Mouse (Mus musculus): ENCODE data around the gene Gm10447. TPM values are rescaled to one million over a fixed set of nuclear protein-coding genes. Genes with fewer than 3 reads are reported as not detected.

Gm10447 gene
- polyA plus RNA-seq, 1 experiment, result not detected

DNA sequence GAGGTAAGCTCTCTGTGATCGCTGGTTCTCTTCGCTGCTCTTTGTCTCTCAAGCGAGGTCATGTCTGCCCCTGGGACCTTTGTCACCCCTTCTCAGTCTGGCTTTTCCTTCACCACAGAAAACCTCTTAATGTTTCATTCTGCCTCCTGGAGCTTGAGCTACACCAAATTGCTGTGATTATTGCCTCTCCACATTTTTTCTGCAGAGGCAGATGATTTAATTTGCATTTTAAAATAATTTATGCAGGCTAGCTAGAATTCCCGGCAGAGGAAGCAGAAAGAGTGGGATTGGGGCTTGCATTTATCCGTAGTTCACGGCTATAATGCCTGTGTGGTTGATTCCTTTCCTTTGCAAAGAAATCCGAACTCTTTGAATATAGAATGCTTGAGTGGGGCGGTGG lies 18.7 kb upstream of the Gm10447 start:
- Histone ChIP-seq H3K4me3 (ENCODE audit: insufficient read depth, poor library complexity, severe bottlenecking) (no peak overlapping the region), H3K36me3 (ENCODE audit: control insufficient read depth, insufficient read depth) (no peaks in the 10 kb centered on the region), H3K79me3 (ENCODE audit: low read depth) (no peaks in the 10 kb centered on the region), H3K27me3 (ENCODE audit: control insufficient read depth, insufficient read depth, insufficient read length) (peaks cover 19% of the 10 kb centered on the region), H3ac (ENCODE audit: control insufficient read depth, insufficient read length, low read depth) (no peak overlapping the region), H3K79me2 (ENCODE audit: control insufficient read depth, insufficient read depth) (no peaks in the 10 kb centered on the region)
- TF ChIP-seq MAX (IDR thresholded peaks at IDR 0.05) (no peak), CEBPB (IDR thresholded peaks at IDR 0.05; ENCODE audit: low read depth) (no peak), MYOD1 (IDR thresholded peaks at IDR 0.05; ENCODE audit: control insufficient read depth, insufficient read length, low read depth) (no peak), CTCF (IDR thresholded peaks at IDR 0.05; ENCODE audit: control insufficient read depth, insufficient read depth, insufficient read length) (no peak), USF1 (IDR thresholded peaks at IDR 0.05; ENCODE audit: low read depth) (no peak), FOSL1 (IDR thresholded peaks at IDR 0.05; ENCODE audit: insufficient read depth, low read length, poor library complexity, severe bottlenecking) (no peak), MYOG (IDR thresholded peaks at IDR 0.05; ENCODE audit: control insufficient read depth, extremely low read depth, insufficient read length) (no peak)

DNA sequence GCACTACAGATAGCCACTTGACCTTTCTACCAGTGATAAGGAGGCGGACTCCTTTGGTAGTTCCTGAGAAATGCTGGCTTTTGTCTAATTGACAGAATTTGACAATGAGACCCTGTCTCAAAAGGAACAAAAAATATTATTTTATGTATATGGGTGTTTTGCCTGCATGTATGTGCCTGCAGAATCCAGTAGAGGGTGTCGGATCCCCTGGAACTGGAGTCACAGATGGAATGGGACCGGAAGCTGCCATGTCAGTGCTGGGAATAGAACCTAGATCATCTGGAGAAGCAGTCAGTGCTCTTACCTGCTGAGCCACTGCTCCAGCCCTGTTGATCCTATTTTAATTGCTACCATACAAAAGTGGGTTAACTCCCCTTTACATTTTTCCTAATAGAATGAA lies 15.8 kb upstream of the Gm10447 start:
- no peaks in the 10 kb centered on the region for H3K36me3 ChIP-seq (ENCODE audit: control insufficient read depth, insufficient read depth)
- H3K4me3 ChIP-seq (ENCODE audit: insufficient read depth, poor library complexity, severe bottlenecking), result no peak overlapping the region
- no peaks in the 10 kb centered on the region for H3K79me2 ChIP-seq (ENCODE audit: control insufficient read depth, insufficient read depth)
- TF ChIP-seq MYOG (IDR thresholded peaks at IDR 0.05; ENCODE audit: control insufficient read depth, extremely low read depth, insufficient read length) (no peak), CTCF (IDR thresholded peaks at IDR 0.05; ENCODE audit: control insufficient read depth, insufficient read depth, insufficient read length) (no peak), CEBPB (IDR thresholded peaks at IDR 0.05; ENCODE audit: low read depth) (no peak), MYOD1 (IDR thresholded peaks at IDR 0.05; ENCODE audit: control insufficient read depth, insufficient read length, low read depth) (no peak), USF1 (IDR thresholded peaks at IDR 0.05; ENCODE audit: low read depth) (no peak), MAX (IDR thresholded peaks at IDR 0.05) (no peak), FOSL1 (IDR thresholded peaks at IDR 0.05; ENCODE audit: insufficient read depth, low read length, poor library complexity, severe bottlenecking) (no peak)
- H3ac ChIP-seq (ENCODE audit: control insufficient read depth, insufficient read length, low read depth), result no peak overlapping the region
- H3K79me3 ChIP-seq (ENCODE audit: low read depth), result no peaks in the 10 kb centered on the region
- peaks cover 19% of the 10 kb centered on the region for H3K27me3 ChIP-seq (ENCODE audit: control insufficient read depth, insufficient read depth, insufficient read length)

DNA sequence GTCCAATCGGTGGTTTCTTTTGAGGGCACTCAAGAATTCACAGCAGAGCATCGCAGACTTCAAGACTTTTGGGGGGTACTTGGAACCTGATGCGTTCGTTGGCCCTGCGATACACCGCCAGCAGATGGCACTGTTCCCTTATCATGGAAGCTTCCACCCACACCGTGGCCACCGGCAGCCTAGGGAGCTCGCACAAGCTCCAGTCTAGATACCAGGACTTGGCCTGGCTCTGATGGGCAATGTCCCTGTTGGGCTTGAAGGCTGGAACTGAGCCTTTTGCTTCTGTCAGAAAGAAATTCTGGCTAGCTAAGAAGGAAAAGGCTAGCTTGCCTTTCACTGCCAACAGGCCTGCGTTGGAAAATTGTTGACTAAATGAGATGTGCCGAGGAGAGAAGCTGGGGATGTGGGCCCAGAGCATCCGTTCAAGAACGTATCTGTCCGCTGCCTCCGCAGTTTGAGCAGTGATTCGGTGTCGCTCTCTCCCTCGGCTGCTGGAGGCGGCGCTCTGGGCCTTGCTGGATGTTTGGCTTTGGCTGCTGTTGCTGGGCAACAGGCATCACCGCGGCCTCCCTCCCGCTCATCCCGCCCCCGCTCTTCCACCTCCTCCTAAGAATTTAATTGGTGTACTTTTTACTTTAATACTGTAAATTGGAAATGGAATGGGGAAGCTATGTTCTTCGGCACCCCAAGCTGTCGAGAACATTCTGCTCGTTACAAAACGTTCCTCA lies 13.2 kb upstream of the Gm10447 start, which contains the start of gene Gm9837:
Gene Gm9837 (minus strand): TSS at position 512 of the 728 bp plus-strand sequence.
- TF ChIP-seq MYOD1 (IDR thresholded peaks at IDR 0.05; ENCODE audit: control insufficient read depth, insufficient read length, low read depth) (no peak), CTCF (IDR thresholded peaks at IDR 0.05; ENCODE audit: control insufficient read depth, insufficient read depth, insufficient read length) (peak; percentile 96)
- no peaks in the 10 kb centered on the region for H3K36me3 ChIP-seq (ENCODE audit: control insufficient read depth, insufficient read depth)
- H3ac ChIP-seq (ENCODE audit: control insufficient read depth, insufficient read length, low read depth), result peak within 1 kb of the TSS; percentile 51
- peaks cover 15% of the 10 kb centered on the region for H3K27me3 ChIP-seq (ENCODE audit: control insufficient read depth, insufficient read depth, insufficient read length)
- no peaks in the 10 kb centered on the region for H3K79me3 ChIP-seq (ENCODE audit: low read depth)
- H3K4me3 ChIP-seq (ENCODE audit: insufficient read depth, poor library complexity, severe bottlenecking), result no peak within 1 kb of the TSS
- H3K79me2 ChIP-seq (ENCODE audit: control insufficient read depth, insufficient read depth), result no peaks in the 10 kb centered on the region

DNA sequence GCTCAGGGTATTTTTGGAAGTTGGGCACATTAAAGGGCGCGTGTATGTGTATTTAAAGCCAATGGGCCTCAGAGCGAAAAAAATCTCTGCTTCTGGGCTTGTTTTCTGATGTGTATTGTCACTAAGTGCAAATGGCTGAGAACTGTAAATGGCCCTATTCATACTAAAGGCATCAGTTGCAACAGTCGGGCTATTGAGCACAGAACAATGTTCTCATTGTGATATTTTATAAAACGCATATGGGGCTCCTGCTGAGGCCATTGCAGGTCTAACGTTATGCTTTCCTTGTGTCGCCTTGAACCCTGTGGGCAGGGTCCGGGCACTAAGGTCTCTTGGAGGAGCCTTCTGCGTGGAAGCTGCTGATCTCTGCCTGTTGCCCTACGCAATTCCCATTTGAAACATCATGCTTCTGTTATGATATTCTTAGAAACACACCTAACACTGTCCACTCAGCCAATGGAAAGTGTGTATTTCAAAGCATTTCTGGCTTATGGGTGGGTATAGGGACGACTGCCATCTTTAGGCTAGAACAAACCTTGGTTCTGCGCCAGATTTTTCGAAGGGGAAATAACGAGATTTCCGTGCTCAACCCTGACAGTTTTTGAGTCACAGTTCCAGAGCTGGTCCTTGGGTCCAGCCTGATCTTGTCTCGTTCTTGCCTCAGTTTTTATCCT lies 12.5 kb upstream of the Gm10447 start:
- Histone ChIP-seq H3K27me3 (ENCODE audit: control insufficient read depth, insufficient read depth, insufficient read length) (peaks cover 12% of the 10 kb centered on the region), H3K4me3 (ENCODE audit: insufficient read depth, poor library complexity, severe bottlenecking) (no peak overlapping the region), H3K79me2 (ENCODE audit: control insufficient read depth, insufficient read depth) (no peaks in the 10 kb centered on the region), H3ac (ENCODE audit: control insufficient read depth, insufficient read length, low read depth) (peak overlapping the region; percentile 51), H3K36me3 (ENCODE audit: control insufficient read depth, insufficient read depth) (no peaks in the 10 kb centered on the region), H3K79me3 (ENCODE audit: low read depth) (no peaks in the 10 kb centered on the region)
- TF ChIP-seq FOSL1 (IDR thresholded peaks at IDR 0.05; ENCODE audit: insufficient read depth, low read length, poor library complexity, severe bottlenecking) (no peak), CTCF (IDR thresholded peaks at IDR 0.05; ENCODE audit: control insufficient read depth, insufficient read depth, insufficient read length) (no peak), MYOG (IDR thresholded peaks at IDR 0.05; ENCODE audit: control insufficient read depth, extremely low read depth, insufficient read length) (no peak), USF1 (IDR thresholded peaks at IDR 0.05; ENCODE audit: low read depth) (no peak)

DNA sequence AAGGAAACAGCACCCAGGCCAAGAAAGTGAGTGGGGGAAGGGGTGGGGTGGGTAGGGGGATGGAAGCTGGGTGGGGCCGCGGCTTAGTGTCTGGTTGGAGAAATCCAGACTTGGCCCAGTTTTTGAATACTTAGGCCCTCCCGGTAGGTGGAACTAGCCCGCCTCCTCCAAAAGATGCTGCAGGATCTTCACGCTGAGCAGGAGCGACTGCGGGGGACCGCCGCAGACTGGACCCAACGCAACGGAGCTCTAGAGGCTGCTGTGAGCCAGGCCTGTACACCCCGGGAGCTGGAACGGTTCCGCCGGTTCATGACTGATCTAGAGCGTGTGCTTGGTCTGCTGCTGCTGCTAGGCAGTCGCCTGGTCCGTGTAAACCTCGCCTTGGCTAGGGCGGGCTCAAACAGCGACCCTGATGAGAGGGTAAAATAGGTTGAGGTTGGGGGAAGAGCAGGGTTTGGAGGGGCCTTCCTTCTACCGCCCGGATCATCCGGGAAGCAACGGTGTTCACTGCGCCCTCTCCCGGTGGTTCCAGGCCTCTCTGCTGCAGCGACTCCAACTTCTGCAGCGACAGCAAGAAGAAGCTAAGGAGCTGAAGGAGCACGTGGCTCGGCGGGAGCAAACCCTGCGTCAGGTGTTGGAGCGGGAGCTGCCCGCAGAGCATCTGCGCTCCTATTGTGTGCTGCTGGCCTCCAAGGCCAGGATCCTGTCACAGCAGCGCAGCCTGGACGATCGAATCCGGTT lies 9.5 kb upstream of the Gm10447 start:
- Histone ChIP-seq H3K4me3 (ENCODE audit: insufficient read depth, poor library complexity, severe bottlenecking) (no peak overlapping the region), H3ac (ENCODE audit: control insufficient read depth, insufficient read length, low read depth) (no peak overlapping the region), H3K79me3 (ENCODE audit: low read depth) (no peaks in the 10 kb centered on the region), H3K27me3 (ENCODE audit: control insufficient read depth, insufficient read depth, insufficient read length) (no peaks in the 10 kb centered on the region), H3K79me2 (ENCODE audit: control insufficient read depth, insufficient read depth) (no peaks in the 10 kb centered on the region), H3K36me3 (ENCODE audit: control insufficient read depth, insufficient read depth) (no peaks in the 10 kb centered on the region)
- peak; percentile 17 for TF ChIP-seq CTCF (IDR thresholded peaks at IDR 0.05; ENCODE audit: control insufficient read depth, insufficient read depth, insufficient read length)
- TF ChIP-seq MYOG (IDR thresholded peaks at IDR 0.05; ENCODE audit: control insufficient read depth, extremely low read depth, insufficient read length), result no peak
- TF ChIP-seq USF1 (IDR thresholded peaks at IDR 0.05; ENCODE audit: low read depth), result no peak
